Mouse (Mus musculus) C2C12 (cell line): ENCODE measurements around the gene Agps.

Experiments
- CEBPB ChIP-seq: IDR thresholded peaks from one replicate; pipeline ENCODE4 v1.6.1; 2011; ENCODE audit warnings: low read depth, mild to moderate bottlenecking, control low read depth, moderate library complexity
- CTCF ChIP-seq: IDR thresholded peaks from one replicate; pipeline ENCODE4 v1.5.1; 2011; ENCODE audit not compliant: control insufficient read depth, insufficient read depth, insufficient read length
- FOSL1 ChIP-seq: IDR thresholded peaks from one replicate; pipeline ENCODE4 v1.8.0; 2011; ENCODE audit warnings: mild to moderate bottlenecking, low read length; ENCODE audit not compliant: poor library complexity, insufficient read depth, severe bottlenecking
- MYOD1 ChIP-seq: IDR thresholded peaks from one replicate; pipeline ENCODE4 v1.6.1; 2011; ENCODE audit warnings: low read depth; ENCODE audit not compliant: control insufficient read depth, insufficient read length
- MYOG ChIP-seq: IDR thresholded peaks from one replicate; pipeline ENCODE4 v1.6.1; 2011; ENCODE audit not compliant: control insufficient read depth, insufficient read length; ENCODE audit errors: extremely low read depth
- USF1 ChIP-seq: IDR thresholded peaks from one replicate; pipeline ENCODE4 v1.6.1; 2011; ENCODE audit warnings: low read depth, mild to moderate bottlenecking, control low read depth, moderate library complexity

GRCm38 (mm10) chr2:75929786-75930444 lies 97.9 kb downstream of the Agps start:
- TF ChIP-seq CTCF (no peak), FOSL1 (no peak), MYOG (no peak), USF1 (no peak), CEBPB (no peak), MYOD1 (no peak)
